Mouse (Mus musculus) bone marrow macrophage, adult 2 months (primary cell): ENCODE data around the gene Rpl10. TPM values are rescaled to one million over a fixed set of nuclear protein-coding genes. Genes with fewer than 3 reads are reported as not detected.

Experiments used
- H3K27ac ChIP-seq: 2 replicates; pipeline ENCODE4 v1.5.1; 2012; ENCODE audit warnings: low read depth, low read length; ENCODE audit not compliant: insufficient read depth
- H3K4me1 ChIP-seq: 2 replicates; pipeline ENCODE4 v1.6.1; 2012; ENCODE audit warnings: low read length; ENCODE audit not compliant: control insufficient read depth, insufficient read depth
- H3K4me3 ChIP-seq: 2 replicates; pipeline ENCODE4 v1.5.1; 2012; ENCODE audit warnings: mild to moderate bottlenecking, low read length, moderate library complexity; ENCODE audit not compliant: insufficient read depth
- CTCF ChIP-seq: IDR thresholded peaks from 2 replicates; pipeline ENCODE4 v1.5.1; 2012; ENCODE audit warnings: low read depth, mild to moderate bottlenecking, low read length, moderate library complexity
- POLR2A ChIP-seq: IDR thresholded peaks from 2 replicates; pipeline ENCODE4 v1.6.1; 2012; ENCODE audit warnings: mild to moderate bottlenecking, low read depth, low read length, borderline replicate concordance
- polyA plus RNA-seq: library from polyadenylated mRNA; stranded (reverse); fragments of >200 nt; gene quantifications from 2 replicates; pipeline ENCODE4 v1.2.4, GENCODE M21; 2012; ENCODE audit not compliant: missing spikeins, insufficient read depth, insufficient read length

The Rpl10 gene
- polyA plus RNA-seq, 1 experiment: 172 TPM

DNA sequence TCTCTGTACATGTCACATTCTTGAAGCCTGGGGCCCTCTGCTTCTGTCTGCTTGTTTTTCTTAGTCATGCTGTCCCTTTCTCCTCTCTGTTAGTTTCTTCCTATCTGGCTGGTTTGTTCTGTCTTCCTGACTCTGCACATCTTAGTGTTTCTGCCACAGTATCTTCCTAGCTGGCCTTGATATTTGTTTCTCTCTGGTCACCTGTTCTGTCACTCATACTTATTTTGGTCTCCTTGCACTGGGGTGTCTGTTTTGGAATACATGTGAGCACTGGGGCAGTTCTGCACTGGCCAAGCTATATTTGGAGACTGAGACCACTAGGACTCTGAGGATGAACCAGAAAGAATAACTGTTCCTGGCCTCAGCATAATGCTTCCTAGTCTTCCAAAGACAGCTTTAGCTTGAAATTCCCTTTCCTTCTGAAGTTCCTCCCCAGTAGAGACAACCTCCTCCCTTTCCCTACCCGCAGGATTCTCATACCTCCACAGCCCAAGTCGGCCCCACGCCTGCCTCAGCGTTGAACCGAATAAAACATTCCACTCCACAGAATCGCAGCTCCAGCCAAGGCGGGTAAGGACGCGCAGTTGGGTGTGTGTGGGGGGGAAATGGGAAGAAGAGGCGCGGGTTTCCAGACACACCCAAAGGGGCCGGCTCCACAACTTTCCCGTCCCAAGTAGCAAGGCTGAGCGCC is 10.6 kb downstream of the Rpl10 start:
- Histone ChIP-seq H3K4me3 (peak overlapping the region; percentile 71), H3K27ac (peak overlapping the region; percentile 90), H3K4me1 (peaks cover 18% of the 10 kb centered on the region)
- no peak for TF ChIP-seq CTCF
- 0 out of 2 replicates have a peak, but pooled peaks have one; percentile 43 for TF ChIP-seq POLR2A

GRCm38 (mm10) chrX:74281732-74282394 is 11.3 kb downstream of the Rpl10 start, which contains the start of the genes Taz and Dnase1l1:
TSS of gene Taz (plus strand) at chrX:74281912.
TSS of gene Dnase1l1 (minus strand) at chrX:74282337.
- Histone ChIP-seq H3K4me1 (peaks cover 16% of the 10 kb centered on the region), H3K4me3 (peak within 1 kb of the TSS; percentile 82), H3K27ac (peak within 1 kb of the TSS; percentile 90)
- TF ChIP-seq CTCF (no peak), POLR2A (no peak)

DNA sequence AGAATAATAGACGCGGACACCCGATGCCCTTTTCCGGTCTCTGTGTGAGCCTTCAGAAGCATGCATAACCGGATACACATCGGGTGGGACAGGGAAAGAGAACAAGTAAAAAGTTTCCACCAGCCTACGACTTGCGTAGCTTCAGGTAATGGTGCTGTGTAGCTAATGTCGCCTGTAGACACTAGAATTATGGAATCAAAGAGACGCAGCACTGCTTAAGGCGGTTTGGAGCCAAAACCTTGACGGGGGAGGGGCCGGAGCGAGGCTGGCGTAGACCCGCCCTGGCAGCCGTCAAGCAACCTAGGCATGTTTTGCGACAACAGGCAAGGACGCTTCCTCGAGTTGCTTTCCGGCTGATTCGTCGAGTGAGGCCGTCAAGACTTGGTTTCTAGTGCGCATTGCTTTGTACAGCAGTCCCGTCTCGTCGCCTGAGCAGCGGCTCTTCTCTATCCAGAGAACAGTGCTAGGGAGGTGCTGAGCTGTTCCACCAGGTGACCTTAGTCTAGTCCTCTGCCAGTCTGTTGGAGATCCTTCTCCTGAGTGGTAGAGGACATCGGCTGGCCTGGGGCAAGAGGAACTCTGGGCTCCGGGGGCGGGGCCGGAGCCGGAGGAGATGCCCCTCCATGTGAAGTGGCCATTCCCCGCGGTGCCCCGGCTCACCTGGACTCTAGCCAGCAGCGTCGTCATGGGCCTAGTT is 11.9 kb downstream of the Rpl10 start:
- no peak for TF ChIP-seq CTCF
- TF ChIP-seq POLR2A: no peak

GRCm38 (mm10) chrX:74283092-74283437 is 12.5 kb downstream of the Rpl10 start:
- H3K27ac ChIP-seq: peak overlapping the region; percentile 83
- peak overlapping the region; percentile 82 for H3K4me3 ChIP-seq
- TF ChIP-seq POLR2A: no peak
- TF ChIP-seq CTCF: no peak
- peaks cover 9% of the 10 kb centered on the region; the same call in 1 of the 2 replicates for H3K4me1 ChIP-seq

More for the DNA sequence above, 11.9 kb downstream of the Rpl10 start:
- Histone ChIP-seq H3K4me3 (peak overlapping the region; percentile 82), H3K27ac (peak overlapping the region; percentile 83), H3K4me1 (peaks cover 9% of the 10 kb centered on the region)

DNA sequence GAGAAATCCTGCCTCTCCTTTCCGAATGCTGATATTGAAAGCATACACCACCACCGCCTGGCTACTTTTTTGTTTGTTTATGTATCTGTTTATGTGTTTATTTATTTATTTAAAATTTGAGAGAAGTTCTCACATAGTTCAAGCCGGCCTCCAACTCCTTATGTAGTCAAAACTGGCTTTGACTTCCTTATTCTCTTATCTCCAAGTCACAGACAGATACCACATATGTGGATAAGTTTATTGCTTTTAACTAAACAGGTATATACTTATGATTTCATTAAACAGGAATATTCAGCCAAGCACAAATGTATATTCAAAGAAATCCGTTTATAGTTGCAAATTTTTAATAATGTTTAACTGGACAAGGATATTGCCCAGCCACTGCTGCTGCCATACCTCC is 22.8 kb downstream of the Rpl10 start:
- peaks cover 1% of the 10 kb centered on the region for H3K4me1 ChIP-seq
- H3K27ac ChIP-seq: no peak overlapping the region
- no peak overlapping the region for H3K4me3 ChIP-seq
- TF ChIP-seq CTCF (no peak), POLR2A (no peak)

GRCm38 (mm10) chrX:74296538-74297448 is 26.2 kb downstream of the Rpl10 start, which contains the start of gene Atp6ap1:
TSS of gene Atp6ap1 (plus strand) at chrX:74297097.
- Histone ChIP-seq H3K4me3 (peak within 1 kb of the TSS; percentile 93), H3K27ac (peak within 1 kb of the TSS; percentile 56), H3K4me1 (peaks cover 23% of the 10 kb centered on the region)
- no peak for TF ChIP-seq CTCF
- TF ChIP-seq POLR2A: no peak

DNA sequence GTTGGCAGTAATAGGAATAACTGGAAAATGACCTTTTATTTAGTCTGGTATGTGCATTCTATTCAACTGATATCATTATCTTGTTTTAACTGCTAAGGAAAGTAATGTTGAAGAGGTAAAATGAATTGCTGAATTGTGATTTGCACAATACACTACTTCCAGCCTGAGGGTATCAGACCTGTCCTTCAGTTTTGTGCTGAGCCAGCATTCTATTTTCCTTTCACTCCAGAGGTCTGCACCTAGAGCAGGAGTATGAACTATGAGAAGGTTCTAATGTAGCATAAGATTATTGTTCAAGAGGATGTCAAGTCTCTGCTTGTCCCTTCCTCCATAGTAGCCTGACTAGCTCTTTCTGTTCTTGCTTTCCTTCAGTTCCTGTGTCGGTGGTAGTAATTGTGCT is 27.7 kb downstream of the Rpl10 start:
- no peak for TF ChIP-seq POLR2A
- TF ChIP-seq CTCF: no peak
- H3K27ac ChIP-seq: peak overlapping the region; percentile 26
- peak overlapping the region; percentile 36 for H3K4me3 ChIP-seq
- H3K4me1 ChIP-seq: peaks cover 28% of the 10 kb centered on the region

GRCm38 (mm10) chrX:74299721-74300120 is 29.1 kb downstream of the Rpl10 start:
- TF ChIP-seq CTCF: no peak
- no peak for TF ChIP-seq POLR2A
- peak overlapping the region; percentile 24 for H3K4me3 ChIP-seq
- H3K27ac ChIP-seq: peak overlapping the region; percentile 87
- H3K4me1 ChIP-seq: peaks cover 33% of the 10 kb centered on the region

GRCm38 (mm10) chrX:74304867-74305700 is 34.5 kb downstream of the Rpl10 start, which contains the start of gene Gdi1:
TSS of gene Gdi1 (plus strand) at chrX:74304998.
- Histone ChIP-seq H3K4me3 (peak within 1 kb of the TSS; percentile 97), H3K27ac (peak within 1 kb of the TSS; percentile 72), H3K4me1 (peaks cover 25% of the 10 kb centered on the region)
- no peak for TF ChIP-seq CTCF
